Mouse (Mus musculus): ENCODE results near the gene Tmem214.

DNA sequence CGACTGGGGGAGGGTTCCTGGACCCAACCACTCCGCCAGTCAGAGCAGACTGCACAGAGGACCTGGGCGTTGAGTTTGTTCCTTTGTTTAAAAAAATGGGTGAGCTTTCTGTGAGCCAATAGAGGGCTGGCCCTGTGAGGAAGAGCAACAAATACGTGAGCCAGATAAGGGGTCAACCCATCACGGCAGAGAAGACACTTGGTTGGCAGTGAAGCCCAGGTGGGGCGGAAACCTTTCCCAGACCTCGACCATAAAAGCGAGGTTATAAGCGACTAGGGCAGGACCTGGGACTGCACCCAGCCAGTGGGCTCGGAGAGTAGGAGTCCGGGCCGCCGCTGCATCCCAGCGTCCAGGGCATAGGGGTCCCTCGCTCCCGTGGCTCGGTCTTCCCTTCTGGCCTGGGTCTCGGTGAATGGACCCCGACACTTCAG, 19.5 kb downstream of the Tmem214 start:
- TF ChIP-seq CTCF (IDR thresholded peaks at IDR 0.05; ENCODE audit: control insufficient read depth, insufficient read depth, insufficient read length) (no peak), USF1 (IDR thresholded peaks at IDR 0.05; ENCODE audit: low read depth) (no peak), CEBPB (IDR thresholded peaks at IDR 0.05; ENCODE audit: low read depth) (no peak), FOSL1 (IDR thresholded peaks at IDR 0.05; ENCODE audit: insufficient read depth, low read length, poor library complexity, severe bottlenecking) (no peak)
